Mouse (Mus musculus) bone marrow, adult 2 months (tissue): ENCODE data around the gene Taok3. TPM values are rescaled to one million over a fixed set of nuclear protein-coding genes. Genes with fewer than 3 reads are reported as not detected.

Experiments used
- H3K27ac ChIP-seq: fragments of 200-500 bp; 2 replicates; pipeline ENCODE4 v1.5.1; 2012; ENCODE audit warnings: low read depth, mild to moderate bottlenecking, control low read depth, inconsistent platforms, low read length; ENCODE audit not compliant: control insufficient read depth, poor library complexity, insufficient read depth
- H3K4me1 ChIP-seq: fragments of 200-500 bp; 2 replicates; pipeline ENCODE4 v1.6.1; 2011; ENCODE audit warnings: low read length; ENCODE audit not compliant: control insufficient read depth, insufficient read depth
- H3K4me3 ChIP-seq: fragments of 200-500 bp; replicated peaks from 2 replicates; pipeline ENCODE3; 2011; ENCODE audit warnings: mild to moderate bottlenecking, low read depth, low read length, control low read depth; ENCODE audit not compliant: control insufficient read depth
- CTCF ChIP-seq: fragments of 200-500 bp; IDR thresholded peaks from 2 replicates; pipeline ENCODE4 v1.5.1; 2011; ENCODE audit warnings: low read length, control low read depth; ENCODE audit not compliant: control insufficient read depth, insufficient read depth
- POLR2A ChIP-seq: fragments of 200-500 bp; IDR thresholded peaks from 2 replicates; pipeline ENCODE4 v1.6.1; 2011; ENCODE audit warnings: low read depth, mild to moderate bottlenecking, control low read depth, low read length, borderline replicate concordance; ENCODE audit not compliant: control insufficient read depth
- WGBS: fragments of 180-500 bp; shearing (Covaris S2); methylation state at CpG from one replicate; pipeline ENCODE4 v1.1.7; 2018; 5-methylcytosine and 5-hydroxymethylcytosine counted together
- polyA plus RNA-seq: library from polyadenylated mRNA; stranded (reverse); fragments of >200 nt; gene quantifications from 2 replicates; pipeline ENCODE4 v1.2.4, GENCODE M21; 2011; ENCODE audit warnings: low replicate concordance; ENCODE audit not compliant: missing spikeins, insufficient read depth, insufficient read length

Taok3 gene
- polyA plus RNA-seq, 1 experiment: 47.6 TPM

GRCm38 (mm10) chr5:117153527-117154091 is 33.7 kb downstream of the Taok3 start:
- Histone ChIP-seq H3K27ac (no peak overlapping the region), H3K4me1 (peaks cover 7% of the 10 kb centered on the region), H3K4me3 (no peak overlapping the region)
- 86% methylated on average over 15 of the region's 15 CpGs for WGBS
- no peak for TF ChIP-seq CTCF
- TF ChIP-seq POLR2A: no peak

GRCm38 (mm10) chr5:117158335-117159018 is 38.5 kb downstream of the Taok3 start:
- Histone ChIP-seq H3K4me1 (peaks cover 6% of the 10 kb centered on the region; the same call in 1 of the 2 replicates), H3K4me3 (no peak overlapping the region), H3K27ac (peak overlapping the region; percentile 67)
- 55% methylated on average over 7 of the region's 7 CpGs for WGBS
- no peak for TF ChIP-seq POLR2A
- TF ChIP-seq CTCF: 0 out of 2 replicates have a peak, but pooled peaks have one; percentile 9

- Histone ChIP-seq H3K4me3 (no peak overlapping the region), H3K27ac (peak overlapping the region; percentile 67), H3K4me1 (peaks cover 6% of the 10 kb centered on the region; the same call in 1 of the 2 replicates)
- WGBS: 44% methylated on average over 8 of the region's 8 CpGs
- TF ChIP-seq POLR2A: no peak
- no peak for TF ChIP-seq CTCF
Measured at GRCm38 (mm10) chr5:117159326-117159725, 39.4 kb downstream of the Taok3 start.

- Histone ChIP-seq H3K27ac (peak overlapping the region; percentile 82), H3K4me3 (no peak overlapping the region), H3K4me1 (peaks cover 6% of the 10 kb centered on the region; the same call in 1 of the 2 replicates)
- TF ChIP-seq CTCF (no peak), POLR2A (no peak)
- 65% methylated on average over 6 of the region's 6 CpGs for WGBS
Measured at GRCm38 (mm10) chr5:117159805-117160291, 39.9 kb downstream of the Taok3 start.

GRCm38 (mm10) chr5:117160499-117160898 is 40.6 kb downstream of the Taok3 start:
- Histone ChIP-seq H3K4me1 (peaks cover 6% of the 10 kb centered on the region; the same call in 1 of the 2 replicates), H3K4me3 (no peak overlapping the region), H3K27ac (peak overlapping the region; percentile 82)
- WGBS: 85% methylated on average over 10 of the region's 10 CpGs
- no peak for TF ChIP-seq POLR2A

- 92% methylated on average over 13 of the region's 13 CpGs for WGBS
- Histone ChIP-seq H3K4me3 (no peak overlapping the region), H3K27ac (no peak overlapping the region), H3K4me1 (peaks cover 2% of the 10 kb centered on the region; the same call in 1 of the 2 replicates)
- TF ChIP-seq CTCF: no peak
- no peak for TF ChIP-seq POLR2A
Measured at GRCm38 (mm10) chr5:117163790-117164189, 43.9 kb downstream of the Taok3 start.

- Histone ChIP-seq H3K27ac (no peak overlapping the region), H3K4me3 (no peak overlapping the region), H3K4me1 (peaks cover 2% of the 10 kb centered on the region; the same call in 1 of the 2 replicates)
- TF ChIP-seq POLR2A (no peak), CTCF (no peak)
- 51% methylated on average over 5 of the region's 5 CpGs for WGBS
Measured at GRCm38 (mm10) chr5:117164516-117164915, 44.6 kb downstream of the Taok3 start.

- no peak overlapping the region for H3K4me3 ChIP-seq
- TF ChIP-seq POLR2A: no peak
- no peak for TF ChIP-seq CTCF
- H3K4me1 ChIP-seq: peaks cover 2% of the 10 kb centered on the region; the same call in 1 of the 2 replicates
- WGBS: 88% methylated on average over 2 of the region's 2 CpGs
- no peak overlapping the region for H3K27ac ChIP-seq
Measured at GRCm38 (mm10) chr5:117164923-117165322, 45.0 kb downstream of the Taok3 start.
